Mouse (Mus musculus) layer of hippocampus, adult 2 months (tissue): ENCODE data around the gene Osbpl2. TPM values are rescaled to one million over a fixed set of nuclear protein-coding genes. Genes with fewer than 3 reads are reported as not detected.

Experiments
- DNase-seq, 2 experiments: peaks; one replicate each; pipeline ENCODE4 v3.0.0; 2022; ENCODE audit warnings: low spot score in 2 of 2
- H3K27ac ChIP-seq: fragments of 200-600 bp; 2 replicates; pipeline ENCODE4 v1.8.1; 2022
- H3K4me3 ChIP-seq: fragments of 200-600 bp; 2 replicates; pipeline ENCODE4 v1.8.1; 2022; ENCODE audit warnings: mild to moderate bottlenecking
- CTCF ChIP-seq: fragments of 200-600 bp; conservative IDR thresholded peaks from 2 replicates; pipeline ENCODE4 v1.8.1; 2022; ENCODE audit warnings: antibody characterized with exemption, mild to moderate bottlenecking, moderate library complexity
- microRNA-seq, 2 experiments: library from miRNA; unstranded; fragments of <30 nt; microRNA quantifications; one replicate each; pipeline ENCODE4 v1.2.0; 2021
- total RNA-seq, 2 experiments: library from RNA; stranded (reverse); gene quantifications; 2 replicates each; pipeline ENCODE4 v1.2.3; 2021

Osbpl2 gene
- total RNA-seq, 2 experiments from 2014 or later, result 46.0 to 49.2 TPM

DNA sequence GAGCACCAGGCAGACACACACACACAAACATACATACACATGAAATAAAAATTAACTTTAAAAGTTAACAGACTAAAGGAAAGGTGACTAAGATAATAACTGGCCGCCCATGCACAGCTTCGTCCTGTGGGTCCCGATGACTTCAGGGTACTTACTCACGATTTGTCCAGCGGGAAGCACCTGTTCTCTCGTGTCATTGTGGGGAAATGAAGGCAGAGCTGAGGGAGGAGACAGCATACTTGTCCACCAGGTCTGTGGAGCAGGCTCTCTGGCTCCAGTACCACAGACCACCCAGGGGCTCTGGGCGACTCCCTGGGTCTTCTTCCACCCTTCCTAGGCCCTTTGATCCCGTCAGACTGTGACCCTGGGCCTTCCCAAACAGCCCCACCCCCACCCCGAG is 82.2 kb downstream of the Osbpl2 start:
- no peak for TF ChIP-seq CTCF
- DNase-seq, result no peak
- H3K27ac ChIP-seq, result no peak overlapping the region
- no peak overlapping the region for H3K4me3 ChIP-seq

GRCm38 (mm10) chr2:180202263-180202662 is 83.2 kb downstream of the Osbpl2 start:
- no peak for DNase-seq
- Histone ChIP-seq H3K4me3 (no peak overlapping the region), H3K27ac (no peak overlapping the region)
- TF ChIP-seq CTCF, result no peak

DNA sequence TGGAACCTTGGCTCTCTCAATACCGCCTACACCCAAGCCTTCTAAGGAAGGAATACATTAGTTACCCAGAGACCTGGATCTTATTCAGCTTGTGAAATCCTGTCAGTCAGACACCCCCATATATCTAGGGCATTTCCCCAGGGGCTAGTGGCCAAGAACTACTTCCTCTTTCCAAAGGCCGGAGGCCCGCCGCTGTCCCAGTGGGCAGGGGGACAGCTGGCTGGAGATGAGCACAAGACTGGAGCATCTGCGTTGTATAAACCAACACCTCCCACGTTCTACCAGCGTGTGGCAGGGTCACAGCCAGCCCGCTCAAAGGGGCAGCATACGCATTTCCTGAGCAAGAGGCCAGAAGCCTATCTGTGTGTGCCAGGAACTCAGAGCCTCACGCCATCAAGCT is 83.7 kb downstream of the Osbpl2 start:
- no peak overlapping the region for H3K4me3 ChIP-seq
- no peak for TF ChIP-seq CTCF
- DNase-seq, result no peak
- peak overlapping the region; percentile 55 for H3K27ac ChIP-seq

DNA sequence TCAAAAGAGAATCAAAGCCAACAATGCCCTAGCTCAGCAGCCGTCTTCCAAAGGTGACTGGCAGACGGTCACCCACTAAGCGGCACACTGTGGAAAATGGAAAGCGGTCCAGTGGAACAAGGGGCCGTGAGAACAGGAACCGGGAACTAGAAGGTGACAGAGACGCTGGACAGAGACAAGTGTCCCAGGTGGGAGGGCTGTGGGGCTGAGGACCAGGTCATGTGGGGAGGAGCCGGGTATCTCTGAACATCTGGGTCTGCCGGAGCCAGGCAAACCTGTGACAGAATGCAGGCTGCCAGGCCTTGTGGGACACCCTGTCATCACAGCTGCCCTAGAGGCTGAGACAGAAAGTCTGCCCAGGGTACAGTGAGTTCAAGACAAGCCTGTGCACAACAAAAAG is 85.4 kb downstream of the Osbpl2 start:
- Histone ChIP-seq H3K4me3 (no peak overlapping the region), H3K27ac (no peak overlapping the region; the same call in 1 of the 2 replicates)
- TF ChIP-seq CTCF, result no peak

DNA sequence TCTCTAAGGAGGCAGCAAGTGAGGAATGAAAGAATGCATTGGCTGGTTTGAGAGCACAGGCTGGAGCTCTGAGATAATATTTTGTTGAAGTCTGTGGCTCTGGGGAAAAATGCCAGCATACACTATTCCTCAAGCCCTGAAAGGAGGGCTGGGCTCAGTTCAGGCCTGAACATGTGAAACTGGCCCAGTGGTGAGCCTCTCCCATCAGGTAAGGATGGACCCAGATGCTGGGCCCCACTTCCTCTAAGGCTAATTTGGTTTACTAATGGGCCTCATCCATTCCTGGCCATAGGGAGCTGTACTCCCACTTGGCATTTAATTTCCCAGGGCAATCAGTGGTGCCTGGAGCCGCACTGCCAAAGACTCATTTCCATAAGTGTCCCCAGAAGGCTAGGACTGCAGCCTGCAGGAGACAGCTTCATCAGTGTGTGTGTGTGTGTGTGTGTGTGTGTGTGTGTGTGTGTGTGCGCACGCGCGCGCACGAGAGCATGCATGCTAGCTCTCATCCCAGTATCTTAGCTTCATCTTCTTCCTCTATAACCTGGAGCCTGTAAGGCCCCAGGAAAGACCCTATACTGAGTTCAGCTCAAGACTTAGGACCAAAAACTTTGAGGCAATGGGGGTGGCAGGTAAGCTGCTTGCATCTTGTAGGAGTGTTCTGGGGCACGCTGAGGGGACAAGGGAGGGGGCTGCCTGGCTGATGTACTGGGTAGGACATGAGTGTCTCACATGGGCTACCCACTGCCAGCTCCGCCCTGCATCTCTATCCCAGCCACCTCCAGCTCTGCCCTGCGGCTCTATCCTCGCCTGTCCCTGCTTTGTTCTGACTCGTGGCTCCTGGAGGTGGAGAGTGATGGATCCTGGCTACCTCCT is 86.2 kb downstream of the Osbpl2 start:
- H3K27ac ChIP-seq, result peak overlapping the region; percentile 75
- no peak for TF ChIP-seq CTCF
- DNase-seq, result no peak

More for the DNA sequence above, 85.4 kb downstream of the Osbpl2 start:
- no peak for DNase-seq

GRCm38 (mm10) chr2:180205956-180206280 is 86.8 kb downstream of the Osbpl2 start:
- DNase-seq, result no peak
- no peak overlapping the region for H3K4me3 ChIP-seq
- peak overlapping the region; percentile 75 for H3K27ac ChIP-seq
- no peak for TF ChIP-seq CTCF

More for the DNA sequence above, 86.2 kb downstream of the Osbpl2 start:
- H3K4me3 ChIP-seq, result no peak overlapping the region

DNA sequence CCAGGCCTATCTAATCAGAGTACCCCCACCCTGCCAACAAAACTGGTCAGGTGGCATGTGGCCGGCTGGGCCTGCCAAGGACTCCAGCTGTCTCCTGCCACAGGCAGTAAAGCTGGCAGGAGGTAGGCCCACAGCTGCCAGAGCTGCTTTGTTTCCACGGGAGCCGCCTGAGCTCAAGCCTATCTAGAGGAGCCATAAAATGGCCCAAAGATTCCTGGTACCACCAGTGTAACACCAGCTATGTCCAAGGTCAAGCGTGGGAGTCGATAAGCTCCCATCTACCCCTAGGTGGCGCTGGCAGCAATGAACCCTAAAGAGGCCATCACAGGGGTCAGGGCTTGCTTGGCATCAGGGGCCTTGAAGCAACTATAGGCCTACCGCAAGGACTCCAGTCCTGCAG is 88.7 kb downstream of the Osbpl2 start:
- DNase-seq, result no peak
- H3K27ac ChIP-seq, result no peak overlapping the region
- no peak overlapping the region for H3K4me3 ChIP-seq
- TF ChIP-seq CTCF, result peak; percentile 78

DNA sequence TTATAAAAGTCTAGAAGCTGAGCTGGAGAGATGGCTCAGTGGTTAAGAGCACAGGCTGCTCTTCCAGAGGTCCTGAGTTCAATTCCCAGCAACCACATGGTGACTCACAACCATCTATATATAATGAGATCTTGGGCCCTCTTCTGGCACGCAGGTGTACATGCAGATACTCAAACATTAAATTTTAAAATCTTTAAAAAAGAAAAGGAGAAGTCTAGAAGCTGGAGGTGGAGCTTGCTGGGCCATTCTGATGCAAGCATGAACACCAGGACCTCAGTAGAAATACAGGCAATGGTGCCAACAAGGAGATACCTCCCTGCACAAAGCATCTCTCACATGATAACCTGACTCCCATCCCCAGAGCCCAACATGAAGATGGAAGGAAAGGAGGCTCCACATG is 89.9 kb downstream of the Osbpl2 start:
- no peak; the same call in 1 of the 2 replicates for TF ChIP-seq CTCF
- Histone ChIP-seq H3K27ac (no peak overlapping the region), H3K4me3 (no peak overlapping the region)
- DNase-seq, result no peak

DNA sequence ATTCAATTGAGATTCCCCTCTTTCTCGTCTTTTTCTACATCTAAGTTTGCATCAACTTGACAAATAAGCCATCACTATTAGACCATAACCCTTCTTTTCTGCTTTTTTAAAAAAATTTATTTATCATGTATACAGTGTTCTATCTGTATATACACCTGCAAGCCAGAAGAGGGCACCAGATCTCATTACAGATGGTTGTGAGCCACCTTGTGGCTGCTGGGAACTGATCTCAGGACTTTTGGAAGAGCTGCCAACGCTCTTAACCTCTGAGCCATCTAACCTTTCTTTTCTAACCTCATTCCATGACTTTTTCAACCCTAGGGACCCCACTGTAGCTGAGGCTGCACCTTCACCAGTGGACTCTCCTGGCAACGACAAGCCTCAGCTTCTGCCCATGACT is 93.1 kb downstream of the Osbpl2 start:
- H3K4me3 ChIP-seq, result no peak overlapping the region
- peak; percentile 54 for TF ChIP-seq CTCF
- H3K27ac ChIP-seq, result no peak overlapping the region
- DNase-seq, result no peak

Small RNAs within 50 kb of the gene (microRNA-seq; reads per million reads assigned to microRNA genes)
- gene Mir7005, result 0 reads per million in 2 experiments

Other genes starting within 250 kb of the Osbpl2 start
- gene Taf4, start 142.7 kb upstream of the Osbpl2 start, total RNA-seq, result 10 to 100 TPM; 22.5 to 23.4 TPM
- gene Lsm14b, start 94.3 kb upstream of the Osbpl2 start, total RNA-seq, result 100 to 1,000 TPM in 1 of 2 experiments, 10 to 100 TPM in 1; 93.9 to 100 TPM
- gene Psma7, start 76.9 kb upstream of the Osbpl2 start, total RNA-seq, result 100 to 1,000 TPM; 166 to 176 TPM
- gene Ss18l1, start 76.8 kb upstream of the Osbpl2 start, total RNA-seq, result 10 to 100 TPM; 43.2 to 44.9 TPM
- 10 to 100 TPM; 19.2 to 22.7 TPM for gene Mtg2, start 48.7 kb upstream of the Osbpl2 start, total RNA-seq
- 10 to 100 TPM; 46.4 to 47.6 TPM for gene Hrh3, start 14.8 kb upstream of the Osbpl2 start, total RNA-seq
- 100 to 1,000 TPM; 105 to 108 TPM for gene Adrm1, start 52.2 kb downstream of the Osbpl2 start, total RNA-seq
- gene Lama5, start 106.6 kb downstream of the Osbpl2 start, total RNA-seq, result 1 to 10 TPM; 6.9 to 8.9 TPM
- 100 to 1,000 TPM; 713 to 738 TPM for gene Rps21, start 138.1 kb downstream of the Osbpl2 start, total RNA-seq
- 10 to 100 TPM; 31.6 to 37.5 TPM for gene Cables2, start 154.2 kb downstream of the Osbpl2 start, total RNA-seq
- gene Rbbp8nl, start 170.6 kb downstream of the Osbpl2 start, total RNA-seq, result not detected
- gene Gata5, start 215.4 kb downstream of the Osbpl2 start, total RNA-seq, result not detected